Mouse (Mus musculus): ENCODE measurements at regions not wholly inside any gene's neighbourhood (a gene's known extent, or its start where the extent isn't known, plus 50 kb on each side); places are given as distances from the start of the nearest gene placed in this dataset.

DNA sequence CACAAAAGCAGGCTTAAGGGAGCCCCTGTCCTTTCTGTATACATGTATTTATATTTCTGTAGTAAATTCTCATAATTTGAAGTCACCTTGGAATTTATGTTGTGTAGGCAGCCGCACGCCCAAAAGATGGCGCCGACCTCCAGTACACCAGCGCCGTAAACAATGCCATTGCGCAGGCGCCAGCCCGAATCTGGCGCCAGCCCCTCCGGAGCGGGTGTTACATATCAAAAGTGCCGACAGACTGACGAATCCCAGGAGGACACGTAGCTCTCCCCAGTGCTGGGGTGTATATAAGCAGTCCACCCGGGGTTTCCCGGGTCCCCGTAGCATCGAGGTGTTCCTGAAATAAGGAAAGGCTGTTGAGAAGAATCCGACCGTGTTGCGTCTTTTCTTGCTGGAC lies 108.1 kb upstream of the Pde3a start:
- no peak for DNase-seq

DNA sequence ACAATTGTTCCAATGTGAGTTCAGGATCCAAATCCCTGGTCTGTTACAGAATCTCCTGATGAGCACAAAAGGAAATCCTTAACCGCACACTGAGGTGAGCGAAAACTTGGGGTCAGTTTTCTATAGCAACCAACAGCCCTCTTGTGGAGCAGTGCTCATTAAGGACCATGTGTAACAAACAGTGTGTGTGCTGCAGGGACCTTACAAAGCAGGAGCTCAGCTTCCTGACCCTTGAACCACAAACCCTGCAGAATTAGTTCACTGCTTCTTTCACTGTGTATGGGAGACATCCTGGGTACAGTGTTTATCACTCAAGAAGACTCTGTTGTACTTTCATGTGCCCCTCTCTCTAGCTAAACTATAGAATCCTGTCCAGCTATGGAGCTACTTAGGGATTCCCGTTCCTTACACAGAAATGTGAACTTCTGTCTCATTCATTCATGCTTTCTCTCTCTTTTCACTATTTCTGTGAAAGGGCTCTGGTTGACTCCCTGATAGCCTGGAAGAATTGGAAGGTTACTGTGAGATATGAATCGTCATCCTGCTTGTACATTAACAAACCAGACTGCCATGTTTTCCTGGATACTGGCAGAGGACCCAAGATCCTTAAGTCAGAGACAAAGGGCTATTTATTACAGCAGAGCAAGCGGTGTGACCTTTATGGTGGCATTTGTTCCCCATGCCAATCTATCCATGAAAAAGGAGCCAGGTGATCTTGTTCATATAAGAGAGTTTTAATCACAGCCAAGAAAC lies 100.5 kb upstream of the Pde3a start:
- no peak for DNase-seq

DNA sequence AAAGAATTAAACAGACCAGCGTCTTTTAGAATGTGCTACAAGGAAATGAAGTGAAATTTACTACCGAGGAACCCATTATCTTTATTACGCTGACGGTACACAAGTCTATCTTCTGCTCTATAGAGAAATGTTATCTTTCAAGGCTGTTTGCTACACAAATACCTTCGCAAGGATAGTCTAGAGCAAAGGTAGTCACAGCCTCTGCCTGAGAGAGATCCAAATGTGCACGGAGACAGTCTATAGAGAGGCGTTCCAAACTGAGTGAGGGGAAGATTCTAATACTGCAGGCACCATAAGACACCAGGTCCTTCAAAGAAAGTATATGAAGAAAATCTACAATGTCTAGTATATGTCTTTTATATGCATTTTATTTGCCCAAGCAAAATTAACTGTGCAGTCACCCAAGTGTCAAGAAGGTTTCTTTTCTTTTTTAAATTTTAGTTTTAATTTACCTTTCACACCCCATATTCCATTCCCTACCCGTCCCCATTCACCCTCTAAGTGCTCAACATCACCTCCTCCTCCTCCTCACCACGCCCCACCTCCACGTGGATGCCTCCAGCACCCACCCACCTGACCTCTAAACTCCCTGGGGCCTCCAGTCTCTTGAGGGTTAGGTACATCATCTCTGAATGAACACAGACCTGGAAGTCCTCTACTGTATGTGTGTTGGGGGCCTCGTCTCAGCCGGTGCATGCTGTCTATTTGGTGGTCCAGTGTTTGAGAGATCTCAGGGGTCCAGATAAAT lies 99.7 kb upstream of the Pde3a start:
- DNase-seq = no peak

DNA sequence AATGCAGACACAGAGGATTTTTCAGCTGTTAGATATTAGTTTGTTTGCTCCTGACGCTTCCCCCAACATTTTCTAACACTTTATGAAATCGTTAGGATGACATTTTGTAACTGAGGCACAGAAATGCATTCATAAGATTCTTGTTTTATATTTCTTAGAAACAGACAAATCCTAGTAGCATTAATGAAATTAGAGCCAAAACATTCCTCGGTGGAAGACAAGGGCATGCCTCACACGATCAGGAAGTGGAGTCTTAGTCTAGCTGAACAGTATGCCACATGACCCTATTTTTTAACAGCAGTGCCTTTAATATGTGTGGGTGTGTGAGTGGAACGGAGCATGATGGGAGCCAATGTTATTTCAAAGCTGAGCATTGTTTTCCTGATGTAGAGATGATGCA lies 89.7 kb upstream of the Pde3a start:
- no peak for DNase-seq

DNA sequence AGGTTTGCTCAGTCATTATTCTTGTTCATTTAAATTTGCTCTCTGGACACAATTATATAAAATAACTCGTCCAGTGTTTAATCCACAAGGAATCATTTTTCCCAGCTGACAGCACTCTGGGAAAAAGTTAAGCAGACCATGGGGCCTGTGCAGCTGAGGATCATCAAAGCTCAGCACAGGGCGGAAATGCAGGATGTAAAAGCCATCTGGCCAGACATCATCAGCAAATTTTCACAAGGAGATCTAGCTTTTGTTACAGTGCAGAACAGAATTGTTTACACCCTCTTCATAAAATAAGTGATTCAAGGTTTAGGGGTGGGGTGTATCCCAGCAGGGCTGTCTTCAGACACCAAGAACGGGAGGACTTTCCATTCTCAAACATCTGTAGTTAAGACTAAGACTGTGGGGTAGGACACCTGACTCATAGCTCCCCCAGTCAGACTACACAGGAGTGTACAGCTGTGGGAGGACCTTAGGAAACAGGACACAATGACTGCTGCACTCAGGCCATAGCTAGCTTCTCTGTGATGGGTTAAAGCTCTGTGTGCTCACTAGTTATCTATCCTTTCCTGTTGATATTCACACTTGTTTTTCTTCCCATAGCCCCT lies 87.3 kb upstream of the Pde3a start:
- DNase-seq = no peak

DNA sequence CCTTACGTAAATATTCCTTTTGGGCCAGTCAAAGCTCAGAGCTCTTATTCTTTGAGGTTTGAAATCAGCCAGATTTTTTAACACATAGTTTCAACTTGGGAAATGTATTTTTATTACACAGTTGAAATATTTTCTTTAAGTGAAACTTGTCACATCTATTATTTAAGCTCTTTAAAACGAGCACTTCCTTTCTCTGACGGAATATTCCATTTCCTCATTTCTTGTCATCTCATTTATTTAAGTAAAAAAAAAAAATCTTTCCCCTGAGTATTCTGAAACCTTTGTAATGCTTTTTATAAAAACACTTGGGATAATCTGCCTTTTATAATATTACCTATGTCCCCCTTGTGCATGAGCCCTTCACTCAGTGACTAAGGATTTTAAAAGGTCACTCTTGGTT lies 81.8 kb upstream of the Pde3a start:
- DNase-seq = no peak

DNA sequence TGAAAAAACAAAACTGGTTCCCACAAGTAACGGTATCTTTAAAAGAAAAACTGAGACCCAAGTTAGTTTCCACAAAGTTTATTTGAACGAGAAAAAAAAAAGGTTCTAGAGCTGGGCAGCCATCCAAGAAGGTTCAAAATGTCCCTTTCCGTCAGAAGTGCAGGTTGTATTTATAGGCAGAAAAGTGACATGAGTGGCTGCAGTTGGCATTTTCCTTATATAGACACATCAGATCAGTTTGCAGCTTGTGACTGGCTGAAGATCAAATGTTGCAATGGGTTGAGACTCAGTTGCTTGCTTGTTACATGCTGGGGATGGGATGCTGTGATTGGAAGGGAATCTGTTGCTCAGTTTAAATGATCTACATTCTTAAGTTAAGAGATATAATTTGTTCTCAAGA lies 80.7 kb upstream of the Pde3a start:
- no peak for DNase-seq

DNA sequence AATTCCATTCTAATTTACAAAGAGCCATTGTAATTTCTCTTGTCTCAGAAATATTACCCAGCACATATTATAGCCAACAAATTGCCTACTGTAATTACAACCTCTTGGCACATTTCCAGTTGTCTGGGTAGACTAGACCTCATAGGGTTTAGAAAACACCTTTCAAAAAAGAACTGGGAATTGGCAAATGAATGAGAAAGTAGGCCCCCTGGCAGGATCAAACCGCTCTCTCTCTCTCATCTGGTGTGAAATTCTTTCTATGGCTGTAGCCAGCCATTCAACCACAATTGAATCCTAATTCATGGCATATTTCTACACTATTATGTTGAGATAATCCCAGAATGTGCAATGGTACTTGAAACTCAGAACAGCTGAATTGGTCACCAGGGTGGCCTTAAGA lies 65.3 kb upstream of the Pde3a start:
- no peak for DNase-seq

DNA sequence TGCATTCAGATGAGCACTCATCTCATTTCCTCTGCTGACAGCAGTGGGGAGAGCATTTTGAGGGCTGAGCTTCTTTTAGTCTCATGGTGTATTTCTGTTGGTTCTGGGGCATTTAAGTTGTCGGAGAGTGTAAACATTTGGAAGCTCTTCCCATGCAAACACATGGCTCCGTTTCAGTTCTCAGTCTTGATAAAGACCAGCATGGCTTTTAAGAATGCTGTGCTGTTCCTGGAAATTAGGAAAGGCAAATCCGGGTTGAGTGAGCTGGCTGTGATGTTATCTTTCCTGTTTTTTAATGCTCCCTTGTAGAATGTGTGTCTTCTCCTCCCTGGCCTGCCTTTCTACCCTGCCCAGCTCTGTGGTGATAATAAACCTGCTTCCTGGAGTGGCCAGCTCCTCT lies 61.0 kb upstream of the Pde3a start:
- no peak for DNase-seq

DNA sequence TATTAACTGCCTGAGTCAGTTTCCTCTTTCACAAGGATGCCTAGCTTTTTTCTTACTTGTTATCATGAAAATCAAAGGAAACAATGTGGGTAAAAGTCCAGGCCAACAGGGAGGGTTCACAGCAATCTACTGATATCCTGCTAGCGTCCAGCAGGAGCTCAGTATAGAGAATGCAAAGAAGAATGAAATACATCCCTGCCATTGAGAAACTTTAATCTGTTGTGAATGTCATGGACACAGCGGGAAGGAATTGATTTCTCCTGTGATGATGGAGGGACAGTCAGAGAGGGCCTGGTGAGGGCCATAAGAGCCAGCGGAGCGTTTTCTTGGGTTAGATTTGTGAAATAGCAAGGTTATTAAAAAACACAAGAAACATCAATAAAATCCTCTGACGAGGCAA lies 60.0 kb upstream of the Pde3a start:
- DNase-seq = no peak

DNA sequence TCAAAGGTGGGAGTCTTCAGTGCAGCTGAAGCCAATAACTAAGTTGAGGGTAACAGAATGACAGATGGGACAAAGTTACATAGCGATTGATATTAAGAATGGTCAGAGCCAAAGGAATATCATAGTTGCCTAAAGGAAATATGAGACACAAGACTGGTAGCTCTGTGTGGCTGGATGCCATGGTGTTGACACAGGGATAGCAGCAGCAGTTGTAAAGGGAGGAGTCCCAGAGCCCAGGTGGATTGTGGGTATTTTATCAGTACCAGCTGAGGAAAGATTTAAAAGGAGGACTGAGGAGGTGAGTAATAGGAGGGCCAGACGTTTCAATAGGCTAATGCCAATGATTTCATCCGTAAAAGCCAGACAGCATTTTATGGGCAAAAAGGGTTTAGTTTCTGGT lies 59.4 kb upstream of the Pde3a start:
- no peak for DNase-seq

DNA sequence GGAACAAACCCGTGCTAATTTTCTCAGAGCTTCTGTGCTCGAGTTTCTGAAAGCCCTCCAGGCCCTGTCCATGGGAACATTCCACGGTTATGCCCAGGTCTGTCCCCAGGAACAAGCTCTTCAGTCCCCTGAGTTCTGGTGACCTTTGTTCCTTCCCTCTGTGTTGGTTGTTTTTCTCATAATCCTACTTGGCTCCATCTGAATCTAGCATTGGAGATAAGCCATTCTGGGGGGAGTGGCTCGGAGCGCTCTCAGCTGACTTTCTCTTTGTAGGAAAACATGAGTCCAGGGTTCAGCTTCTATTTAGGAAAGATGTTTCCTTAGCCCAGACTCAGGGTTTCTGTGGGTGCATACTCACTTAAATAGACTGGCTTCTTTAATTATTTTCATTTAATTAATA lies 58.7 kb upstream of the Pde3a start:
- no peak for DNase-seq

DNA sequence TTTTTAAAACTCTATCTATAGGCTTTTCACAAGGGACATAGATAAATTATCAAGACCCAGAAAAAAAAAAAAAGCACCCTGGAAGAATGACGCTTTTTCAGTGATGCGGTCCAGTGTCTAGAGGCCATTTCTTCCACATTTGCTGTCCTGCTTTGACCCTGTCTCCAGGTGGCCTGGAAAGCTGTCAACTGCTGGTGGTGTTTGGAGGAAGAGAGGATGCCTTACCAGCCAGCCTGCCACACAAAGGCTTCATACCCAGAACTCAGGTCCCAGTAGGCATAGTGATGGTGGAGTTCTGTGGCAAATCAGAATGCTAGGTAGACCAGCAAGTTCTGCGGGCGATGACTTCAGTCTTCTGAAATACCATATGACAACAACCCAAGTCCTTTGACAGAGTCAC lies 51.6 kb upstream of the Pde3a start:
- DNase-seq = peak; percentile 12 to 33

Data from cerebellum, postnatal 25 days (tissue).